Mouse (Mus musculus) thymus, adult 2 months (tissue): Measurements from ENCODE around the gene Tgfb1i1. TPM values are rescaled to one million over a fixed set of nuclear protein-coding genes. Genes with fewer than 3 reads are reported as not detected.

Source experiments
- DNase-seq: peaks from one replicate; pipeline ENCODE4 v3.0.0; 2021
- H3K27ac ChIP-seq: fragments of 200-500 bp; 2 replicates; pipeline ENCODE4 v1.5.1; 2012; ENCODE audit warnings: low read length, control low read depth; ENCODE audit not compliant: control insufficient read depth, insufficient read depth
- H3K27me3 ChIP-seq: fragments of 200-500 bp; 2 replicates; pipeline ENCODE4 v1.6.1; 2012; ENCODE audit warnings: mild to moderate bottlenecking, low read length, moderate library complexity, mixed read lengths; ENCODE audit not compliant: control insufficient read depth, insufficient read depth
- H3K36me3 ChIP-seq: fragments of 200-500 bp; 2 replicates; pipeline ENCODE4 v1.6.1; 2012; ENCODE audit warnings: mild to moderate bottlenecking, low read length, moderate library complexity; ENCODE audit not compliant: control insufficient read depth, insufficient read depth
- H3K4me1 ChIP-seq: fragments of 200-500 bp; replicated peaks from 2 replicates; pipeline ENCODE4 v1.6.1; 2012; ENCODE audit warnings: low read length; ENCODE audit not compliant: control insufficient read depth, insufficient read depth
- H3K4me3 ChIP-seq: fragments of 200-500 bp; 2 replicates; pipeline ENCODE4 v1.5.1; 2012; ENCODE audit warnings: mild to moderate bottlenecking, low read length, control low read depth, moderate library complexity; ENCODE audit not compliant: control insufficient read depth, insufficient read depth
- CTCF ChIP-seq: fragments of 200-500 bp; IDR thresholded peaks from 2 replicates; pipeline ENCODE4 v1.5.1; 2012; ENCODE audit warnings: mild to moderate bottlenecking, control low read depth, low read length, moderate library complexity, borderline replicate concordance; ENCODE audit not compliant: control insufficient read depth, poor library complexity, insufficient read depth; ENCODE audit errors: extremely low read depth
- POLR2A ChIP-seq: fragments of 200-500 bp; IDR thresholded peaks from 2 replicates; pipeline ENCODE4 v1.6.1; 2012; ENCODE audit warnings: mild to moderate bottlenecking, low read length, control low read depth, moderate library complexity; ENCODE audit not compliant: control insufficient read depth, poor library complexity, insufficient read depth; ENCODE audit errors: extremely low read depth
- WGBS: fragments of 180-500 bp; shearing (Covaris S2); methylation state at CpG from one replicate; pipeline ENCODE4 v1.1.7; 2018; 5-methylcytosine and 5-hydroxymethylcytosine counted together
- polyA plus RNA-seq: library from polyadenylated mRNA; depleted of rRNA; stranded (reverse); fragments of >200 nt; gene quantifications from 2 replicates; pipeline ENCODE4 v1.2.3, GENCODE M21; 2012

Gene Tgfb1i1
- polyA plus RNA-seq, 1 experiment: 25.4 TPM

GRCm38 (mm10) chr7:128282532-128283244 is 36.1 kb downstream of the Tgfb1i1 start:
- WGBS: 94% methylated on average over 7 of the region's 7 CpGs
- no peak overlapping the region for H3K27ac ChIP-seq

GRCm38 (mm10) chr7:128284047-128284446 is 37.4 kb downstream of the Tgfb1i1 start:
- H3K4me1 ChIP-seq: no peaks in the 10 kb centered on the region
- H3K27ac ChIP-seq: no peak overlapping the region
- TF ChIP-seq CTCF (no peak), POLR2A (no peak)
- H3K27me3 ChIP-seq: no peaks in the 10 kb centered on the region
- 97% methylated on average over 5 of the region's 5 CpGs for WGBS
- no peak for DNase-seq
- no peak overlapping the region for H3K4me3 ChIP-seq
- H3K36me3 ChIP-seq: peaks cover 6% of the 10 kb centered on the region

More at GRCm38 (mm10) chr7:128282532-128283244, 36.1 kb downstream of the Tgfb1i1 start:
- no peak for DNase-seq
- TF ChIP-seq CTCF: no peak
- TF ChIP-seq POLR2A: no peak
- Histone ChIP-seq H3K27me3 (no peaks in the 10 kb centered on the region), H3K4me3 (no peak overlapping the region), H3K36me3 (peaks cover under 1% of the 10 kb centered on the region), H3K4me1 (no peaks in the 10 kb centered on the region)

GRCm38 (mm10) chr7:128285060-128285459 is 38.4 kb downstream of the Tgfb1i1 start:
- H3K27ac ChIP-seq: no peak overlapping the region
- TF ChIP-seq CTCF (no peak), POLR2A (no peak)
- peaks cover 6% of the 10 kb centered on the region for H3K36me3 ChIP-seq
- no peak for DNase-seq
- no peaks in the 10 kb centered on the region for H3K27me3 ChIP-seq
- no peaks in the 10 kb centered on the region for H3K4me1 ChIP-seq
- no peak overlapping the region for H3K4me3 ChIP-seq
- 94% methylated on average over 8 of the region's 8 CpGs for WGBS

GRCm38 (mm10) chr7:128288923-128289544 is 42.4 kb downstream of the Tgfb1i1 start:
- WGBS: 74% methylated on average over 9 of the region's 9 CpGs
- TF ChIP-seq POLR2A (no peak), CTCF (0 out of 2 replicates have a peak, but pooled peaks have one; percentile 28)
- peaks cover 6% of the 10 kb centered on the region; the same call in 1 of the 2 replicates for H3K36me3 ChIP-seq
- no peaks in the 10 kb centered on the region for H3K4me1 ChIP-seq
- no peak overlapping the region for H3K27ac ChIP-seq
- H3K4me3 ChIP-seq: no peak overlapping the region
- DNase-seq: no peak
- H3K27me3 ChIP-seq: no peaks in the 10 kb centered on the region

GRCm38 (mm10) chr7:128294785-128295184 is 48.2 kb downstream of the Tgfb1i1 start:
- Histone ChIP-seq H3K36me3 (no peaks in the 10 kb centered on the region), H3K27ac (no peak overlapping the region), H3K27me3 (no peaks in the 10 kb centered on the region), H3K4me3 (no peak overlapping the region), H3K4me1 (peaks cover 6% of the 10 kb centered on the region)
- TF ChIP-seq POLR2A: no peak
- TF ChIP-seq CTCF: no peak
- no peak for DNase-seq
- 96% methylated on average over 10 of the region's 10 CpGs for WGBS

- no peaks in the 10 kb centered on the region for H3K27me3 ChIP-seq
- no peak for DNase-seq
- no peaks in the 10 kb centered on the region for H3K36me3 ChIP-seq
- no peak overlapping the region for H3K27ac ChIP-seq
- TF ChIP-seq CTCF: no peak
- no peak for TF ChIP-seq POLR2A
- no peak overlapping the region for H3K4me3 ChIP-seq
- 53% methylated on average over 3 of the region's 3 CpGs for WGBS
- peaks cover 6% of the 10 kb centered on the region for H3K4me1 ChIP-seq
Measured at GRCm38 (mm10) chr7:128296514-128296913, 49.9 kb downstream of the Tgfb1i1 start.

GRCm38 (mm10) chr7:128297291-128297616 is 50.6 kb downstream of the Tgfb1i1 start:
- Histone ChIP-seq H3K27me3 (no peaks in the 10 kb centered on the region), H3K4me3 (peak overlapping the region; percentile 62), H3K4me1 (peaks cover 6% of the 10 kb centered on the region), H3K27ac (no peak overlapping the region), H3K36me3 (no peaks in the 10 kb centered on the region)
- DNase-seq: no peak
- no peak for TF ChIP-seq POLR2A
- 35% methylated on average over 10 of the region's 10 CpGs for WGBS
